Mouse (Mus musculus): ENCODE measurements around the gene Cry2. TPM values are rescaled to one million over a fixed set of nuclear protein-coding genes. Genes with fewer than 3 reads are reported as not detected.

The Cry2 gene
- total and polyA plus RNA-seq, 2 experiments from 2014 or later, result 45.5 to 52.0 TPM

DNA sequence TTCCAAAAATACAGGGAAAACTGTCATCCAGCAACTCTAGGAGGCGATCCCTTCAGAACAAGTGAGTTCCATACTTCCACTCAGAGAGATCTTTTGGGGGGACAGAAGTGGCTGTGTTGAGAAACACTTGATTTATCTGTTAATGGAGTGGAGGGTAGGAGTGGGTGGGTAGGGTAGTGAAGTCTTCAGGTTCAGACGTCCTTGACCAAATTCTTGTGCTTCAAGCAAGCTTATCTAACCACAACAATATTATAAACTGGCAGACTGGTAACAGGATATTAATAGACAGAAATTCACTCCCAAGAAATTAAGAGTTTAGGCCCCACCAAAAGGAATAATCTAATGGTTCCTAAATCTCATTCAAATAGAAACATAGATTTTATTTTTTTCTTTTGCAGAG is 3.8 kb downstream of the Cry2 start:
- Histone ChIP-seq H3K4me1 (ENCODE audit: insufficient read depth, low read length) (peaks cover 51% of the 10 kb centered on the region), H3K9ac (replicated peaks; ENCODE audit: low read length) (0 out of 2 replicates have a peak overlapping the region, but pooled peaks have one; percentile 28), H3K9me3 (ENCODE audit: low read length) (no peaks in the 10 kb centered on the region), H3K27me3 (ENCODE audit: insufficient read depth, low read length) (no peaks in the 10 kb centered on the region), H3K4me2 (ENCODE audit: low read depth, low read length) (peak overlapping the region; percentile 95), H3K36me3 (ENCODE audit: insufficient read depth, low read length) (no peaks in the 10 kb centered on the region), H3K27ac (peak overlapping the region; percentile 90; the same call in 1 of the 2 replicates), H3K4me3 (ENCODE audit: low read length) (no peak overlapping the region)
- TF ChIP-seq CTCF (IDR thresholded peaks at IDR 0.05; ENCODE audit: low read depth), result no peak
- WGBS, result 88% methylated on average over 2 of the region's 2 CpGs
- no peak for ATAC-seq
- no peak for DNase-seq (ENCODE audit: low spot score)

DNA sequence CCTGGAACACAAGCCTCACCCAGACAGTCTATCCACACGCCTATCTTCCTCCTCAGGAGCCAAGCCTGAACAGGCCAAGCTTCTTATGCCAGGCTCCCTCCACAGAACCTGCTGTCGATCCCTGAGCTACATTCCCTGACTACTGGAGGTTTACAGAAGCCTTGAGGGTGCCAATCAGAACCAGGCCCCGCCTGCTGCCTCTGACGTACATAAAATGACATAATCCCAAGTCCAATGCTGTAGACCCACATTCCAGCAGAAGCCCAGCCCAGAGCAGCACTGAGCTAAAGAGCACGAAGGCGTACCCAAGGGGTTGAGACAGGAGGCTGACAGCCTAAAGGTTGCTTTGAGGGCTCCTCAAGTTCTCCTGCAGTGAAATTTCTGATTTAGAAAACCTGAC is 6.0 kb downstream of the Cry2 start:
- H3K4me3 ChIP-seq (ENCODE audit: low read length), result no peak overlapping the region
- H3K4me1 ChIP-seq (ENCODE audit: insufficient read depth, low read length), result peaks cover 59% of the 10 kb centered on the region
- WGBS, result 40% methylated on average over 6 of the region's 6 CpGs
- peak; percentile 54 for ATAC-seq
- no peaks in the 10 kb centered on the region for H3K9me3 ChIP-seq (ENCODE audit: low read length)
- H3K4me2 ChIP-seq (ENCODE audit: low read depth, low read length), result 0 out of 2 replicates have a peak overlapping the region, but pooled peaks have one; percentile 13
- peak overlapping the region; percentile 85 for H3K27ac ChIP-seq
- H3K9ac ChIP-seq (replicated peaks; ENCODE audit: low read length), result 0 out of 2 replicates have a peak overlapping the region, but pooled peaks have one; percentile 17
- peak; percentile 16; the same call in 1 of the 2 replicates for TF ChIP-seq CTCF (IDR thresholded peaks at IDR 0.05; ENCODE audit: low read depth)
- H3K27me3 ChIP-seq (ENCODE audit: insufficient read depth, low read length), result no peaks in the 10 kb centered on the region
- no peaks in the 10 kb centered on the region for H3K36me3 ChIP-seq (ENCODE audit: insufficient read depth, low read length)
- DNase-seq (ENCODE audit: low spot score), result peak; percentile 80

DNA sequence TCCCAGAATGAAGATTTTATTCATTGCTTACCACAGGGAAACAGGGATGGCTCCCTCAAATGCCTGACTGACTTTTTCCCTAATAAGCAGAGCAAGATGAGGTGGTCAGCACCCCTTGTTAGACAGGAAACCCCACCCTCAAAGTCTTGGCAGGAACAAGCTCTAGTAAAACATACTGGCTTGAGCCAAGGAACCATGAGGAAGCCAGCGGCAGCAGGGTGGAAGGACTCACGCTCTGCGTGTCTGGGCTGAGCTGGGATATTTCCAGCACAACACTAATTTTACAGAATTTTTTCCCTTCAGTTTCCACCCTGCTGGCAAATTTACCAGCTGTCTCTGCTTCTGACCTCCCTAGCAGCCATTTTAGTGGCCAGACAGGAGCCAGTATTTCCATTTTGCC is 7.4 kb downstream of the Cry2 start:
- H3K4me1 ChIP-seq (ENCODE audit: insufficient read depth, low read length), result peaks cover 52% of the 10 kb centered on the region

DNA sequence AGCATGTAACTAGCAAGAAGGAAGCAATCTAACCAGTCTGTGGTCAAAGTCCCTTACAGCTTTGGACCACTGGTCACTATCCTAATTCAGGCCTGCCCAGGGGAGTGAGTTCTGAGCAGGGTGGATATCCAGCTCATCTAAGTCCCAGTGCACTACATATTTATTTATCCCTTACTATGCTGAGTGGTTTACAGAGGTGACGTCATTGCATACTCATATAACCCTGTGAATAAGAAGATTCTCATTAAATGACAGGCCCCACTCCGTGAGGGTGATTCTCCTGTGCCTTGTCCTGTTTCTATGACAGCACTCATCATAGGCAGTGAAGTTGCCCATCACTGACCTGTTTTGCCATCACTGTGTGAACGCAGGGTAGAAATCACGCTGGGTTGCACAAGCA is 8.5 kb downstream of the Cry2 start:
- no peaks in the 10 kb centered on the region for H3K27me3 ChIP-seq (ENCODE audit: insufficient read depth, low read length)
- H3K4me2 ChIP-seq (ENCODE audit: low read depth, low read length), result no peak overlapping the region
- peaks cover 25% of the 10 kb centered on the region; the same call in 1 of the 2 replicates for H3K36me3 ChIP-seq (ENCODE audit: insufficient read depth, low read length)
- peaks cover 42% of the 10 kb centered on the region for H3K4me1 ChIP-seq (ENCODE audit: insufficient read depth, low read length)
- H3K9me3 ChIP-seq (ENCODE audit: low read length), result no peaks in the 10 kb centered on the region
- peak overlapping the region; percentile 13; the same call in 1 of the 2 replicates for H3K9ac ChIP-seq (replicated peaks; ENCODE audit: low read length)
- ATAC-seq (0 out of 2 replicates have a peak, but pooled peaks have one; percentile 6), DNase-seq (ENCODE audit: low spot score) (no peak)
- H3K4me3 ChIP-seq (ENCODE audit: low read length), result no peak overlapping the region
- H3K27ac ChIP-seq, result peak overlapping the region; percentile 85
- TF ChIP-seq CTCF (IDR thresholded peaks at IDR 0.05; ENCODE audit: low read depth), result no peak
- WGBS, result 52% methylated on average over 4 of the region's 4 CpGs

More for the DNA sequence above, 7.4 kb downstream of the Cry2 start:
- Histone ChIP-seq H3K9me3 (ENCODE audit: low read length) (no peaks in the 10 kb centered on the region), H3K36me3 (ENCODE audit: insufficient read depth, low read length) (peaks cover 14% of the 10 kb centered on the region; the same call in 1 of the 2 replicates), H3K27ac (peak overlapping the region; percentile 85), H3K9ac (replicated peaks; ENCODE audit: low read length) (peak overlapping the region; percentile 7; the same call in 1 of the 2 replicates), H3K27me3 (ENCODE audit: insufficient read depth, low read length) (no peaks in the 10 kb centered on the region), H3K4me2 (ENCODE audit: low read depth, low read length) (no peak overlapping the region), H3K4me3 (ENCODE audit: low read length) (no peak overlapping the region)
- DNase-seq (ENCODE audit: low spot score) (peak; percentile 57), ATAC-seq (no peak)
- WGBS, result 32% methylated on average over 3 of the region's 3 CpGs
- no peak for TF ChIP-seq CTCF (IDR thresholded peaks at IDR 0.05; ENCODE audit: low read depth)

DNA sequence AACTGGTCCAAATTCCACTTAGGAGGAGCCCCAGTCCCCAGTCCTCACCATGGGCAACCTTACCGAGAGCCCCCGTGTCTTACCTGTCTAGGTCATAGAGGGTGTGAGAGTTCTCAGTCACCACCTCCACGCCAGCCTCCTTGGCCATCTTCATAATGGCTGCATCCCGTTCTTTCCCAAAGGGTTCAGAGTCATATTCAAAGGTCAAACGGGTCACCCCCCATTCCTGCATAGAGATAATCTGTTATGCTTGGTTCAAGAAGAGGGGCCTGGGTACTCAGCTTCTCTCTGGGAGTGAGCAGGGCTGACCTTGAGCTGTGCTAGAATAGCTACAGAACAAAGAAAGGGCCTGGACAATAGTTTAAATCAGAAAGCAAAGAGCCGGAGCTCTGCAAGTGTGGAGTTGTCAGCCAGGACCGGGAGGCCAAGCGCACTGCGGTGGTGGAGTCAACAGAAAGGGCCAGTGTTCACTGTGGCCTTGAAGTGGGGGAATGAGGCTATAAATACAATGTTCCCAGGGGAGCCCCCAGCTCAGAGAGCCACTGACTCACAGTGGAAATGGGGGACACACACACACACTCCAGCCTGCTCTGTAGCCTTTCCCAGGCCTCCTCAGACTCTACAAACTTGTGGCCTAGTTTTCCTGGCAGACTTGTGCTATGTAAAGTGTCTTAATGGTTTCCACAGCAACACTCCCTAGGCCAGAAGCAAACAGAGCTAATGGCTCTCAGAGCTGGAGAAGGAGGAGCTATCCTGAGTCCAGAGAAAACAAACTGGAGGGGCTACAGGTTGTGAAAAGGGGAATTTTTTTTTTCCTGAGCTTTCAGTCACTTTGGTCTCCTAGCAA is 9.2 kb downstream of the Cry2 start:
- peaks cover 31% of the 10 kb centered on the region; the same call in 1 of the 2 replicates for H3K36me3 ChIP-seq (ENCODE audit: insufficient read depth, low read length)
- peaks cover 42% of the 10 kb centered on the region for H3K4me1 ChIP-seq (ENCODE audit: insufficient read depth, low read length)
- H3K4me3 ChIP-seq (ENCODE audit: low read length), result no peak overlapping the region
- H3K27me3 ChIP-seq (ENCODE audit: insufficient read depth, low read length), result no peaks in the 10 kb centered on the region
- WGBS, result 35% methylated on average over 9 of the region's 9 CpGs
- ATAC-seq, result peak; percentile 82
- H3K4me2 ChIP-seq (ENCODE audit: low read depth, low read length), result no peak overlapping the region; the same call in 1 of the 2 replicates
- H3K9ac ChIP-seq (replicated peaks; ENCODE audit: low read length), result peak overlapping the region; percentile 13; the same call in 1 of the 2 replicates
- peak; percentile 81 for DNase-seq (ENCODE audit: low spot score)
- no peak for TF ChIP-seq CTCF (IDR thresholded peaks at IDR 0.05; ENCODE audit: low read depth)
- no peaks in the 10 kb centered on the region for H3K9me3 ChIP-seq (ENCODE audit: low read length)
- H3K27ac ChIP-seq, result peak overlapping the region; percentile 85

DNA sequence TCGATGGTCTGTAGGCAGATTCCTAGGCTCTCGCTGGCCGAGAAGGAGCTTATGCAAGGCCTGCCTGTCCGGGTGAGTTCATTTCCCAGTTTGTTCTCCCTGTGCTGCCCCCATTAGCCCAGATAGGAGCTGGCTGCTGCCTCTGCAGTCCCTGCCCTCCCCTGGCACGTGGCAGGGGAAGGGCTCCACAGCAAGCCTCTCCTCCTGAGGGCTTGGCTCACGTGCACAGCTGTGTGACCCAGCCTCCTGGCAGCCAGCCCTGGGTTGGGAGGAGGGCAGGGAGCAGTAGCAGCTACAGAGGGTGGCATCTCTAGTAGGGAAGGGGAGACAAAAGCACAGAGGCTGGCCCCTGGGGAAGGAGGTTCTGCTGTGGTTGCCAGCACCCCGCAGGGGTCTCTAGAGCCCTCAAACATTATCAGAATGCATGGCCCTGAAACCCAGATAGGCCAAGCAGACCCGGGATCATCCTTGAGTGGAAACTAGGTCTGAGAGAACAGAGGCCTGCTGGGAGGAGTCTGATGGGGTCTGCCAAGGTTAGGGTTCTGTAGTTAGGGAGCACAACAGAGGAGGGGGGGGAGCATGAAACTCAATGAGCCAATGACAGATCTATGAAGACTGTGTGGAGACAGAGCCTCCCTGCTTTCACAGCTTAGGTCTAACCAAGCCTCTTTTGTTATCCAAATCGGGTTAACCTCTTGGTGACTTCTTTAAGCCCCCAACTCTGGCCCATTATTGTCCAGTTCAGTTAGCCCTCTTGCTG is 10.0 kb downstream of the Cry2 start:
- Histone ChIP-seq H3K4me3 (ENCODE audit: low read length) (no peak overlapping the region), H3K4me2 (ENCODE audit: low read depth, low read length) (no peak overlapping the region; the same call in 1 of the 2 replicates), H3K27ac (peak overlapping the region; percentile 85), H3K4me1 (ENCODE audit: insufficient read depth, low read length) (peaks cover 42% of the 10 kb centered on the region), H3K27me3 (ENCODE audit: insufficient read depth, low read length) (no peaks in the 10 kb centered on the region), H3K36me3 (ENCODE audit: insufficient read depth, low read length) (peaks cover 37% of the 10 kb centered on the region; the same call in 1 of the 2 replicates), H3K9ac (replicated peaks; ENCODE audit: low read length) (no peak overlapping the region), H3K9me3 (ENCODE audit: low read length) (no peaks in the 10 kb centered on the region)
- TF ChIP-seq CTCF (IDR thresholded peaks at IDR 0.05; ENCODE audit: low read depth), result peak; percentile 25
- DNase-seq (ENCODE audit: low spot score) (peak; percentile 80), ATAC-seq (peak; percentile 58)
- 42% methylated on average over 9 of the region's 9 CpGs for whole genome bisulfite sequencing
